Mouse (Mus musculus) G1E (cell line): ENCODE measurements around the gene Nkx3-2.

Experiments
- CTCF ChIP-seq: IDR thresholded peaks from 2 replicates; pipeline ENCODE4 v1.5.1; 2012; ENCODE audit warnings: low read depth, low read length, inconsistent platforms, mixed read lengths
- GATA1 ChIP-seq: IDR thresholded peaks from 2 replicates; pipeline ENCODE4 v1.6.1; 2012; ENCODE audit warnings: borderline replicate concordance, low read length, inconsistent platforms, mixed read lengths
- POLR2AphosphoS5 ChIP-seq: IDR thresholded peaks from 2 replicates; pipeline ENCODE4 v1.6.1; 2012; ENCODE audit warnings: low read depth, low read length, inconsistent platforms; ENCODE audit not compliant: insufficient replicate concordance

- no peak for TF ChIP-seq CTCF
- TF ChIP-seq GATA1: no peak
- no peak for TF ChIP-seq POLR2AphosphoS5
Measured at GRCm38 (mm10) chr5:41760071-41760470, 4.2 kb downstream of the Nkx3-2 start.
